21 mouse cellular contexts compared by ENCODE assay signal in the genomic region with DNA sequence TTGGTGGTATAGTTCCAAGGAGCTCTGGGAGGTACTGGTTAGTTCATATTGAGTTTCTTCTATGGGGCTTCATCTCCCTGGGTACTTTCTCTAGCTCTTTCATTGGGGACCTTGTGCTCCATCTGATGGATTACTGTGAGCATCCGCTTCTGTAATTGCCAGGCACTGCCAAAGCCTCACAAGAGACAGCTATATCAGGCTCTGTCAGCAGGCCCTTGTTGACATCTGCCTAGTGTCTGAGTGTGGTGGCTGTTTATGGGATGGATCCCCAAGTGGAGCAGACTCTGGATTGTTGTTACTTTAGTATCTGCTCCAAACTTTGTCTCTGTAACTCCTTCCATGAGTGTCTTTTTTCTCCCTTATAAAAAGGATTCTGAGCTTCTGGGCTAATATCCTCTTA.
DNase-seq lines count a peak whose midpoint lies in the region; ATAC-seq and TF ChIP-seq lines count a peak whose summit lies in the region.
"Had no signal": no experiment of that assay in that cellular context is flagged by ENCODE, and none has a peak within 500 bp of the region (broad histone marks: within the 10 kb centered on the region; RNA-seq: fewer than 3 reads in every experiment).

No protein-coding gene starts in this region.

- no peak overlapping the region for H3K4me2 ChIP-seq in heart, postnatal 0 days (ENCODE audit: low read depth, low read length)
- H3K4me2 ChIP-seq in heart, embryonic 11.5 days, result no peak overlapping the region

- no peak overlapping the region for H3K4me3 ChIP-seq in heart, embryonic 10.5 days
- no peak overlapping the region for H3K4me3 ChIP-seq in heart, postnatal 0 days (ENCODE audit: low read depth, low read length)
- H3K4me3 ChIP-seq in heart, embryonic 11.5 days (ENCODE audit: low read depth, low read length), result no peak overlapping the region

- WGBS in heart, embryonic 10.5 days, result 38% methylated on average over 1 of the region's 1 CpGs
- 39% methylated on average over 1 of the region's 1 CpGs for WGBS in heart, postnatal 0 days
- 55% methylated on average over 1 of the region's 1 CpGs for WGBS in heart, embryonic 11.5 days (ENCODE audit: insufficient replicate concordance)

- H3K4me1 ChIP-seq in heart, embryonic 10.5 days, result no peaks in the 10 kb centered on the region
- no peaks in the 10 kb centered on the region for H3K4me1 ChIP-seq in heart, postnatal 0 days (ENCODE audit: control insufficient read depth, insufficient read depth)
- H3K4me1 ChIP-seq in heart, embryonic 11.5 days (ENCODE audit: control insufficient read depth, insufficient read depth, low read length), result no peaks in the 10 kb centered on the region

- no peaks in the 10 kb centered on the region for H3K36me3 ChIP-seq in heart, embryonic 10.5 days
- H3K36me3 ChIP-seq in heart, postnatal 0 days (replicated peaks; ENCODE audit: control insufficient read depth, insufficient read depth, low read length), result no peaks in the 10 kb centered on the region
- H3K36me3 ChIP-seq in heart, embryonic 11.5 days (ENCODE audit: control insufficient read depth, insufficient read depth, low read length), result no peaks in the 10 kb centered on the region
- H3K36me3 ChIP-seq: G1E had no signal

- no peak for TF ChIP-seq CTCF in heart, postnatal 0 days (IDR thresholded peaks at IDR 0.05; ENCODE audit: low read depth)

- no peaks in the 10 kb centered on the region for H3K27me3 ChIP-seq in heart, embryonic 10.5 days (ENCODE audit: insufficient read depth, poor library complexity, severe bottlenecking)
- H3K27me3 ChIP-seq in heart, postnatal 0 days (ENCODE audit: control insufficient read depth, insufficient read depth, low read length), result no peaks in the 10 kb centered on the region
- H3K27me3 ChIP-seq in heart, embryonic 11.5 days (ENCODE audit: control insufficient read depth, insufficient read depth, low read length), result no peaks in the 10 kb centered on the region
- H3K27me3 ChIP-seq: CH12.LX, Patski had no signal

- intact Hi-C loops in heart, postnatal 36 days (cut with DNase I), result no loop called here
- intact Hi-C loops in heart, postnatal 10 days (cut with DNase I), result no loop called here

- peak; percentile 69 for DNase-seq in heart, embryonic 10.5 days (ENCODE audit: low spot score)
- DNase-seq in heart, postnatal 36 days, result no peak
- DNase-seq in heart, postnatal 0 days (ENCODE audit: low spot score), result peak; percentile 19
- DNase-seq in heart, adult 11 months, result no peak
- peak; percentile 5 to 19 for DNase-seq in heart, postnatal 10 days
- DNase-seq: adrenal gland, adult 2 months; adrenal gland, adult 8-10 months; adrenal gland, postnatal 10 days; adrenal gland, postnatal 14 days; adrenal gland, postnatal 25 days; adrenal gland, postnatal 36 days; B cell, adult 2 months; cerebellum, adult 11 months; cerebellum, adult 11-12 months; cerebellum, adult 18-20 months had no signal

- H3K27ac ChIP-seq in heart, embryonic 10.5 days, result no peak overlapping the region
- no peak overlapping the region for H3K27ac ChIP-seq in heart, postnatal 0 days (ENCODE audit: low read depth)
- no peak overlapping the region for H3K27ac ChIP-seq in heart, embryonic 11.5 days (ENCODE audit: low read depth, low read length)

- TF ChIP-seq EP300 in heart, postnatal 0 days (IDR thresholded peaks at IDR 0.05; ENCODE audit: low read depth), result no peak

- no peak overlapping the region for H3K9ac ChIP-seq in heart, postnatal 0 days (replicated peaks; ENCODE audit: low read depth, low read length)
- H3K9ac ChIP-seq in heart, embryonic 11.5 days (ENCODE audit: low read depth, low read length), result no peak overlapping the region

- no peaks in the 10 kb centered on the region for H3K9me3 ChIP-seq in heart, embryonic 10.5 days
- H3K9me3 ChIP-seq in heart, postnatal 0 days (replicated peaks; ENCODE audit: control insufficient read depth, low read length), result no peaks in the 10 kb centered on the region
- no peaks in the 10 kb centered on the region for H3K9me3 ChIP-seq in heart, embryonic 11.5 days (replicated peaks; ENCODE audit: control insufficient read depth, low read length)
- H3K9me3 ChIP-seq: G1E had no signal

- peak; percentile 63 for ATAC-seq in heart, postnatal 0 days (ENCODE audit: insufficient read depth, low read depth)
- ATAC-seq in heart, embryonic 11.5 days (replicated peaks; ENCODE audit: insufficient number of reproducible peaks, low FRiP score, low TSS enrichment), result no peak
- ATAC-seq: activated CD4-positive, CD25-positive, alpha-beta regulatory T cell, adult 4 months; CD4-positive, CD25-positive, alpha-beta regulatory T cell, adult 4 months; Patski had no signal

Comparison
In these comparisons a context has a peak if more than half of its experiments do, and no peak if none do; other contexts are left out.
1. DNase-seq: peak in heart, embryonic 10.5 days (single experiment), heart, postnatal 0 days (single experiment) and heart, postnatal 10 days (2 of 2); none in heart, postnatal 36 days (0 of 2) and heart, adult 11 months (single experiment).